Mouse (Mus musculus) heart, postnatal 0 days (tissue): ENCODE data around the gene Lpp.

Experiments
- CTCF ChIP-seq: IDR thresholded peaks from 2 replicates; pipeline ENCODE4 v1.5.1; 2016; ENCODE audit warnings: antibody characterized with exemption, control low read depth, low read depth
- EP300 ChIP-seq: IDR thresholded peaks from 2 replicates; pipeline ENCODE4 v1.6.1; 2016; ENCODE audit warnings: antibody characterized with exemption, low read depth

- no peak for TF ChIP-seq CTCF
- TF ChIP-seq EP300: no peak
Measured at GRCm38 (mm10) chr16:25041855-25042529, 648.7 kb downstream of the Lpp start.
